Mouse (Mus musculus): Measurements from ENCODE around the gene Scamp2.

GRCm38 (mm10) chr9:57547869-57548268 is 12.9 kb upstream of the Scamp2 start:
- TF ChIP-seq CTCF (IDR thresholded peaks at IDR 0.05; ENCODE audit: insufficient read depth, low read depth, low read length) (no peak), POLR2A (IDR thresholded peaks at IDR 0.05; ENCODE audit: insufficient read depth, low read depth, low read length) (no peak)
